Mouse (Mus musculus) liver, adult 2 months (tissue): ENCODE data around the gene Kcnt2.

Experiments
- CTCF ChIP-seq: fragments of 200-500 bp; IDR thresholded peaks from 2 replicates; pipeline ENCODE4 v1.5.1; 2011; ENCODE audit warnings: low read depth, low read length, control low read depth
- POLR2A ChIP-seq: fragments of 200-500 bp; IDR thresholded peaks from 2 replicates; pipeline ENCODE4 v1.6.1; 2011; ENCODE audit warnings: low read length, control low read depth; ENCODE audit not compliant: insufficient read depth; ENCODE audit errors: extremely low read depth

GRCm38 (mm10) chr1:140333702-140334101, 87.7 kb downstream of the Kcnt2 start:
- TF ChIP-seq CTCF (no peak), POLR2A (no peak)
